Mouse (Mus musculus) gastrocnemius, adult 18-20 months (tissue): Measurements from ENCODE around the gene Tpd52l2. TPM values are rescaled to one million over a fixed set of nuclear protein-coding genes. Genes with fewer than 3 reads are reported as not detected.
"Not testable (repeated sequence)": the region's sequence is repeated elsewhere in the genome, so short reads cannot be mapped to it uniquely, and the experiment has no call there.

Experiments used
- DNase-seq: peaks from one replicate; pipeline ENCODE4 v3.0.0; 2021; ENCODE audit warnings: low spot score
- total RNA-seq, 2 experiments: library from RNA; stranded (reverse); gene quantifications; 2 replicates each; pipeline ENCODE4 v1.2.3; 2021

Gene Tpd52l2
- total RNA-seq, 2 experiments from 2014 or later, result 48.9 to 51.1 TPM

- no peak for DNase-seq
These were observed 12.3 kb upstream of the Tpd52l2 start for GRCm38 (mm10) chr2:181484456-181485233.

- no peak for DNase-seq
These were observed 11.2 kb upstream of the Tpd52l2 start for GRCm38 (mm10) chr2:181485741-181486140.

DNA sequence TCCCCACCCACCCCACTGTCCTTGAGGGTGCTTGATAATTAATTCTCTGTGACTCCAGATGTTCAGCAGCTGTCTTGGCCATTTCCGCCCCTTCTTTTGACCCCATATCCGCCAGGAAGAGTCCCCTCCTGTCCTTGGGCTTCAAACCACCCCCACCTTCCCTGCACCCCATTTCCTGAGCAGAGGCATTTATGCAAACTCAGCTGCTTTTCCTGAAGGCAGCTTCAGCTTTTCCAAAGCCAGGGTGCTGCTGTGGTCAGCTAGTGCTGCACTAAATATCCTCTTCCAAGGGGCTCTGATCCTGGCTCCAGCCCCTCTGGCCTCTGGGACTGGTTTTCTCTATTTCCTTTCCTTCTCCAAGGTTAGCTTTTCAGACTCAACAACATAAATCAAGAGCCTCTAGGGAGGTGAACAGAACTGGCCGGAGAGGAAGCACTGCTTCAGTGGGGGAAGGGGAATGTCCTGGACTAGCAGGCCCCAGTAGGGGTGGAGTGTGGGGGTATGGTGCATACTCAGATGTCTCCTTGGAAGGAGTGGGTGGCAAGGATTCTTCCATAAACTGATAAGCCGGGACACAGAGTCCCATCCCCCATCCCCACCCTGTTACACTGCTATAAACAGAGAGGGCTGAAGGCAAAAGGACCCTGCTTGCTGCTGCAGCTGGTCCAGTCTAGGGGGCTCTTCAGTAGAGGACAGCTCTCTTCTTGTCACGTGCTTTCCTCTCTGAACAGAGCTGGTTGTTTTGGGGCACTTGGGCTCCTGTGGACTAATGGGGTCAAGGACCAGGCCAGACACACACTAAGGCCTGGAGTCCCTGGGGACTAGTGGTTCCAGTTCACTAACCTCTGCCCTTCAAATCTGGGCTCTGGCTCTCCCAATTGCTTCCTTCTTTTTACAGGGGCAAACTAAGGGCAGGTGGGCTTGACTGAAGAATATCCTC is 9.3 kb upstream of the Tpd52l2 start:
- peak; percentile 44 for DNase-seq

DNA sequence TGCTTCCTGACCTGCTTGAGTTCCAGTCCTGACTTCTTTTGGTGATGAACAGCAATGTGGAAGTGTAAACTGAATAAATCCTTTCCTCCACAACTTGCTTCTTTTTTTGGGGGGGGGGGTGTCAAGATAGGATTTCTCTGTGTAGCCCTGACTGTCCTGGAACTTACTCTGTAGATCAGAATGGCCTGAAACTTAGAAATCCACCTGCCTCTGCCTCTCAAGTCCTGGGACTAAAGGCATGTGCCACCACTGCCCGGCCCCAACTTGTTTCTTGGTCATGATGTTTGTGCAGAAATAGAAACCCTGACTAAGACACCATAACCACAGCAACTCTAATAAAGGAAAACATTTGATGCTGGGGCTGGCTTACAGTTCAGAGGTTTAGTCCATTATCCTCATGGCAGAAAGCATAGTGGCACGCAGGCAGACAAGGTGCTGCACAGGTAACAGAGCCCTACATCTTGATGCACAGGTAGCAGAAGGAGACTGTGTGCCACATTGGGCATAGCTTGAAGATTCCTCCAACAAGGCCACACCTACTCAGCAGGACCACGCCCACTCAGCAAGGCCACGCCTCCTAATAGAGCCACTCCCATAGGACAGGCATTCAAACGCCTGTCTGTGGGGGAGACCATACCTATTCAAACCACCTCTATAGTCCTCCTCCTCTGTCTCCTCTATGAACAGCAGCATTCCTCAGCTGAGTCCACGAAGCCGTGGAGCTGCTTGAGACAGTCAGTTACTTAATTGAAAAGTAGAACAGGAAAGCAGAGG is 5.3 kb upstream of the Tpd52l2 start:
- no peak for DNase-seq

DNA sequence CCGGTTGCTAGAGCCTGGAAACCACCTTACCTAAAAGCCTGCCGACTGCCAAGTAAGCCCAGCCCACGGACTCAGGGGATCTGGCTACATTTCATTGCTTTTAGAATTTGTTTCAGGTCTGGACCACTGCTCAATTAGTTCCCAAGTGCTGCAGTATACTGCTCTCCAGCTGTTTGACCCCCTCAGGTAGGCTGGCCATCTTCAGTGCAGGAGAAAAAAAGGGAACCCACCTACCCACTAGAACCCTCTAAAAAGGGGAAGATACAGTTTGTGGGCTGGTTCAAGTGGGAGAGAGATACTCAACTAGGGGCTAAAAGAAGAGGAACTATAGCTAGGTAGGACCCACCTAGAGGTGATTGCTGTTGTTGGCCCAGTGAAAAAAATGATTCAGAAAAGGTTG is 4.7 kb upstream of the Tpd52l2 start:
- DNase-seq, result no peak

- no peak for DNase-seq
These were observed 3.6 kb upstream of the Tpd52l2 start, which contains the start of gene Abhd16b for GRCm38 (mm10) chr2:181493156-181493927. Gene Abhd16b (plus strand): TSS chr2:181493206.

DNA sequence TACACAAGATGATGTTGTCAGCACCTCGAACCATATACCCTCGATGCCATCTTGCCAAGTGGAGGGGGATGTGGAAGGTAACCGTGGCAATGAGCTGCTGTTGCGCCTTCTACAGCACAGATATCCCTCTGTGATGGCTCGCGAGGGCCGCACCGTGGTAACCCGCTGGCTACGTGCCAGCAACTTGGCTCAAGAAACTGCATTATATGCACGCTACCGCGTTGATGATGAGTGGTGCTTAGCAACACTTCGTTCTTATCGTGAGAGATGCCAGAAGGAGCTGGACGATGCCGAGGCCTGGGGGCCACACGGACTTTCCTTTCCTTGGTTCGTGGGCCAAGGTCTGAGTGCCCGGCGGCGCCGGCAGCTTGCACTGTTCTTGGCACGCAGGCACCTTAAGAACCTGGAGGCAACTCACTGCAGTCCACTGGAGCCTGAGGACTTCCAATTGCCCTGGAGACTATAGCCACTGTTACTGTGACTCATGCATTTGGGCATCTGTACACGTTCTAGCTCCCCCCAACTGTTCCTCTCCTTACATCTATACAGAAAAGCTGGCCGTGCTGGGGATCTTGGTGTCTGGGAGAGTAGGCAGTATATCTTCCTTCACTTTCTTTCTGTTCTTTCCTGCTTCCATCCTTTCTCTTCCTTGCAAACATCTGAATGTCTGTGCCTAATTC is 2.5 kb upstream of the Tpd52l2 start:
- no peak for DNase-seq

- DNase-seq, result not testable (repeated sequence)
These were observed 1.1 kb upstream of the Tpd52l2 start for GRCm38 (mm10) chr2:181495845-181496244.

DNA sequence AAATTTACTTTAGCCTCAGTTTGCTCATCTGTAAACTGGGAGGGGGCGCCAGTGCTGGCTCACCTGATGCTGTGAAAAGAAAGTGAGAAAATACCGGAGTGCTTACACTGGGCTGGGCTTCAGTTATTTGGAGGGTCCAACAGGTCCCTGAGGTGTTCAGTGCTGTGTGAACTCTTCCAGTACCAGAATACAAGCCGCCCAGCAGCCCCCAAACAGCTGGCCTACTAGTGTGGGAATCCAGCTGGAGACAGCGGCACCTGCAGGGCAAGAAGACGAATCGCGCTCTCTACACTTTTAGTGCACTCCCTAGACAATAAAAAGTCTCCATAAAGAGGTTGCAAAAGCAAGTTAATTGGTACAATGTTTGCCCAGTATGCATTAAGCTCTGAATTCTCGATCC is 661 bp upstream of the Tpd52l2 start:
- DNase-seq, result peak; percentile 62

DNA sequence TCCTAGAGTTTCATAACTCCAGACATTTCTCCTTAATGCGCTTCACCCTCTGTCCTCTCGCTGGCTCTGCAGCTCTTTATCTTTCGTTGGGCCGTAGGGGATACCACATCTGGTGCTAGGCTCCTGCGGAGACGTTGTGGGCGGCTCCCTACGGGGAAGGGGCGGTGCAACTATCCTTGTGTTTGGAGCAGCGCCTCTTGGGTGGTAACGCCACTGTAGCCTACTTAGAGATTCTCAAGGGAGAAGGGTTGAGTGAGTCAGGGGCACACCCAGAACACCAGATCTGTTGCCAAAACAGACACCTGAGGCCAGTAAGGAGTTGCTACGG is 570 bp downstream of the Tpd52l2 start:
- DNase-seq, result peak; percentile 66

DNA sequence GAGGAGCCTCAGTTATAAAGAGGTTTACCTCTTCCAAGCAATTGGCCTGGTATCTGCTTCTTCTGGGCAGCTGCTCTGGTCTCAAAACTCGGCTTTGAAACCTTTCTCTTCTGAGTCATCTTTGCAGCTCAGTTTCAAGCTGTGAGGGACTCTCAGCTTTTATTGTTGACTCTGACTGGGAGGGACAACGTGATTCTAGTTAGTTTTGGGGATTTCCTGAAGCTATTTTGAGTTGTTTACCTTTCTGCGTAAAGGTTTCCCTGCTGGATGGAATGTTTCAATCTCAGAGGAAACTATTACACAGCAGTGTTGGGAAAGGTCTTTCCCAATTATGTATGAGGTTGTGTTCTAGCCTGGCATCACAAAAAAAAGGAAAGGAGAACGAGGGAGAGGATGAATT is 1.7 kb downstream of the Tpd52l2 start:
- no peak for DNase-seq

GRCm38 (mm10) chr2:181509191-181509590 is 12.2 kb downstream of the Tpd52l2 start:
- DNase-seq, result no peak

GRCm38 (mm10) chr2:181511231-181511630 is 14.3 kb downstream of the Tpd52l2 start:
- no peak for DNase-seq

- no peak for DNase-seq
These were observed 22.3 kb downstream of the Tpd52l2 start for GRCm38 (mm10) chr2:181519201-181519600.

DNA sequence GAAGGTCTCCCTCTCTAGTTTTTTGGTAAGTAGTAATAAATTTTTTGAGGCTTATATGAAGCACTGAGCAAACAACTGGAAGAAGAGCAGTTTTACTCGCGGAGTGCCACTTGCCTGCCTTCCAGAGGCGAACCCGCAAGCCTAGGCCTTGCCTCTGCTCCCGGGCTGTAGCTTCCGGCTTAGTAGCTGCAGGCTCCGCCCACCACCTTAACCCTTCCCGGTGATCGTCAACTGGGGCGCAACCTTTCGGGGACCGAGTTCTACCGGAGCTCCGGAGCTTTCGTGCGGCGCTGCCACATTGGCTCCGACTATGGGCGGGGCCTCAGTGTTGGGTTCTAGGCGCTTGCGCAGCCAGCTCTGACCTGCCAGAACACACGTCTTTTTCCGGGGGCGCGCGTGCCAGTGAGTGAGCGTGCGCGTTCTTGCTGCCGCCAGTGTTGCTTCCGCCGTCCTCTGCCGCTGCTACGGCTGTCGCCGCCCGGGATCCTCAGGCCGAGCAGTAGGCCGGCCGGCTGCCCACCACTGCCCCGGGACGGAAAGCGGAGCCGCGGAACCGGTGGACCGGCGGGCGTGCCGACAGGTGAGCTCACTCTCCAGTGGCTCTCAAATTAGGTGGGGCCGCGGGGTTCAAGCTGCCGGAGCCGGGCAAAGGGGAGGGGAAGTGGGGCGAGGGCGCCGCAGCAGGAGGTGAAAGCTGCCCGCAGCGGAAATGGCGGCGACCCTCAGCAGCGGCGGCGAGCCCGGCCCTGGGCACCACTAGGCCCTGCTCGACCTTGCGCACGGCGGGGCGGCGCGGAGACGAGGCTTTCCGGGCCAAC is 23.4 kb downstream of the Tpd52l2 start, which contains the start of gene Dnajc5:
Gene Dnajc5, plus strand, starts transcription at position 368 of the 818 bp plus-strand sequence.
- DNase-seq, result peak; percentile 98

DNA sequence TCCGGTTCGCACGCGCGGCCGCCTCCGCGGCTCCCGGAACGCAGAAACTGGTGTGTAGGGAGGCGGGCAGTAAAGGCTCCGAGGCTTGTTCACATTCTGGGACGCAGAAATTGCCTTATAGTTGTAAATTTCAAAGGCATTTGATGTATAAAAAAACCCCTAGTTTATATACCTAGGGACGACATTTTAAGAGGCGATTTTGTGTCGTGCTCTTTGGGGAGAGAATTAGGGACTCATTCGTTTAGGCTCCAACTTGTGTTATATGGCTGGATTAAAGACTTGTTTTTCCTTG is 23.9 kb downstream of the Tpd52l2 start:
- no peak for DNase-seq

DNA sequence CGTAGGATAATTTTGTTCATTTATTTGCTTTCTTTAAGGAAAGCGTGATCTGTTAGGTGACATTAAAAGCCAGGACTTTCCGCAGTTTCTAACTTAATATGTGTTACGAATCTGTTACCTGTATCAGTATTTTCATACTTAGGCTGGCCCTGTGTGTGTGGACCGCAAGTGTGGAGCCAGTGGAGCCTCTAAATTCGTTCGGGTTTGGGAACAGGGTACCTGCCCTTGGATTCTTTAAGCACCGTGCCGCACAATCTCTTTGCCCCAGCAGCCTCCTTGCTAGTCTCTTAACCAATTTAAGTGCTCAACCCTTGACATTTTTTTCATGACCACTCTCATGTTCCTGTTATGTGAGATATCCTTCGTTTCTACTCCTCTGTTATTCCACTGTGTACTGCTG is 24.5 kb downstream of the Tpd52l2 start:
- DNase-seq, result no peak

DNA sequence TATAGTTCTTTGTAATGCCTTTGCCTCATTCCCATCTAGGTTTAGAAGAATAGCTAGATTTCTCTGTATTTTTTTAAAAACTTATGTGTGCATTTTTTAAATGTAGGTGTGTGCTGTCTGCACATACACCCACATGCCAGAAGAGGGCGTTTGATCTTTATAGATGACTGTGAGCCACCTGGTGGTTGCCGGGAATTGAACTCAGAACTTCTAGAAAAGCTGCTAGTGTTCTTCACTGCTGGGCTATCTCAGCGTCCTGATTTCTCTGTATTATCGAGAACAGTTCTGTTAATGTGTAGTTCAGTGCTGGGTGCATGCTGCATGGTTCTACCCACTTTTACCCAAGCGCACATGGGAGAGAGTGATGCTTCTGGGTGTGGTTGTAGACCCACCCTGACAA is 25.9 kb downstream of the Tpd52l2 start:
- no peak for DNase-seq

DNA sequence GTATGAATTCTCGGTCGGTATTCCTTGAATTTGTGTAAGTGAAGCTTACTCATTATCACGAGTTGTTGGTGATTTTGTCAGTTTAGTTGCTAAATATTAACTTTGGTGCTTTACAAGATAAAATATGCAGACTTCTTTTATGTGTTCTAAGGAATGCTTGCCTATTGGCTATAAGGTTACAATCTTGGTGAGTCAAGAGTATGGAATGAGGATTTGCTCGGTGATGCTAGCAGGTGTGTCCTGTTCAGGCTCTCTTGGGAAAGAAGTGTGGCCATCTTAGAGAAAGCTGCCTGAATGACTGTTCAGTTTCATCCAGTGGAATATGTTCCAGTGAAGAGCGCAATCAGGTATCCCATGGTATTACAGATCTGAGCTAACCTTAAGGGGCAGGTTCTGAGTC is 28.6 kb downstream of the Tpd52l2 start:
- no peak for DNase-seq

GRCm38 (mm10) chr2:181529076-181529475 is 32.1 kb downstream of the Tpd52l2 start:
- no peak for DNase-seq
